Mouse (Mus musculus): ENCODE results near the gene Ccdc149. TPM values are rescaled to one million over a fixed set of nuclear protein-coding genes. Genes with fewer than 3 reads are reported as not detected.

The Ccdc149 gene
- polyA plus RNA-seq, 1 experiment from 2014 or later, result 0.89 TPM

GRCm38 (mm10) chr5:52415917-52416316, 55.4 kb downstream of the Ccdc149 start:
- H3K4me3 ChIP-seq (ENCODE audit: low read depth, low read length), result no peak overlapping the region
- no peaks in the 10 kb centered on the region for H3K4me1 ChIP-seq (ENCODE audit: insufficient read depth)
- no peak overlapping the region for H3K27ac ChIP-seq (ENCODE audit: low read depth)
- DNase-seq (no peak), ATAC-seq (no peak)
- H3K4me2 ChIP-seq (ENCODE audit: low read depth, low read length), result no peak overlapping the region
- no peaks in the 10 kb centered on the region for H3K27me3 ChIP-seq (ENCODE audit: insufficient read depth, low read length)
- 73% methylated on average over 6 of the region's 6 CpGs for WGBS (ENCODE audit: insufficient replicate concordance)
- TF ChIP-seq EP300 (IDR thresholded peaks at IDR 0.05; ENCODE audit: low read depth) (no peak), CTCF (IDR thresholded peaks at IDR 0.05; ENCODE audit: low read depth) (no peak)
- H3K9me3 ChIP-seq (ENCODE audit: low read length), result no peaks in the 10 kb centered on the region
- no peak overlapping the region for H3K9ac ChIP-seq (replicated peaks)
- H3K36me3 ChIP-seq (replicated peaks; ENCODE audit: insufficient read depth, low read length), result no peaks in the 10 kb centered on the region

DNA sequence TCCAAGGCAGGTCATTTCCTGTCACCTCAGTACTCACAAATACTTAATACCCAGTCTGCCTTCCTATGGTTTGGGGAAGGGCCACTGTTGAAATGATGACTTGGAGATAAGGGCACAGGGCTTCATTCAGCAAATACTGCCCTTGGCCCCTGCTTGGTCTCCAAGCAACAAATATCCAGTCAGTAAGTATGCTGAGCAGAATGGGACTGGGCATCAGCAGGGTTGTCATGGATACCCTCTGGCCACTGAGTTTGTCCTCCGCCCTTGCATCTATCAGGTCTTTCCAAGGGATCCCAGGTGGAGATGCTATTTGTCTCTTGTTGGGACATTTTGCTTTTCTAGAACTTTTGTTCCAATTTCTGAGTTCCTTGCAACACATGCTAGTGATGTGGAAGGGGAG, 56.1 kb downstream of the Ccdc149 start:
- ATAC-seq, result no peak
- Histone ChIP-seq H3K27me3 (ENCODE audit: insufficient read depth, low read length) (no peaks in the 10 kb centered on the region), H3K4me2 (ENCODE audit: low read depth, low read length) (no peak overlapping the region), H3K4me1 (ENCODE audit: insufficient read depth) (no peaks in the 10 kb centered on the region), H3K9ac (replicated peaks) (no peak overlapping the region), H3K4me3 (ENCODE audit: low read depth, low read length) (no peak overlapping the region), H3K9me3 (ENCODE audit: low read length) (no peaks in the 10 kb centered on the region), H3K27ac (ENCODE audit: low read depth) (no peak overlapping the region), H3K36me3 (replicated peaks; ENCODE audit: insufficient read depth, low read length) (no peaks in the 10 kb centered on the region)
- DNase-seq, result no peak
- TF ChIP-seq EP300 (IDR thresholded peaks at IDR 0.05; ENCODE audit: low read depth) (no peak), CTCF (IDR thresholded peaks at IDR 0.05; ENCODE audit: low read depth) (no peak)
- 74% methylated on average over 1 of the region's 1 CpGs for WGBS (ENCODE audit: insufficient replicate concordance)

DNA sequence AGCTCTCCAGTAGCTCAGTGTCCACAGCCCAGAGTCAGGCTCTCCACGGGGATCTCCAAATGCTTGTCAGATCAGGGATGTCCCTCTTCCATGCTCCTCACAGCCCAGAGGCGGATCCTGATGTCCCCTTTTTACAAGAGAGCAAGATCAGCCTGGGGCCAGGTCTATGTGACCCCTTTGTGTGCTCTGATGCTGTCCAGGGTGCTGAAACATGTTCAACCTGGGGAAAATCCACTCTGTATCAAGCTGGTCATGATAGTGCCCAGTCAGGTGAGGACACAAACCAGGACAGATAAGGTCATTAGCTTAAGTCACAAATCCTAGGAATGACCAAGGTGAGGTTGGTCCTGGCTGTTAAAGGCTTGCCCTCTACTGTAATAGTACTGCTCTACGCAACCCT, 59.8 kb downstream of the Ccdc149 start:
- peak; percentile 18 for DNase-seq
- TF ChIP-seq CTCF (IDR thresholded peaks at IDR 0.05; ENCODE audit: low read depth) (no peak), EP300 (IDR thresholded peaks at IDR 0.05; ENCODE audit: low read depth) (no peak)
- Histone ChIP-seq H3K36me3 (replicated peaks; ENCODE audit: insufficient read depth, low read length) (no peaks in the 10 kb centered on the region), H3K9ac (replicated peaks) (no peak overlapping the region), H3K9me3 (ENCODE audit: low read length) (no peaks in the 10 kb centered on the region), H3K4me1 (ENCODE audit: insufficient read depth) (no peaks in the 10 kb centered on the region), H3K27me3 (ENCODE audit: insufficient read depth, low read length) (no peaks in the 10 kb centered on the region), H3K27ac (ENCODE audit: low read depth) (no peak overlapping the region), H3K4me3 (ENCODE audit: low read depth, low read length) (no peak overlapping the region), H3K4me2 (ENCODE audit: low read depth, low read length) (no peak overlapping the region)
- WGBS (ENCODE audit: insufficient replicate concordance), result 54% methylated on average over 3 of the region's 3 CpGs
- no peak for ATAC-seq

DNA sequence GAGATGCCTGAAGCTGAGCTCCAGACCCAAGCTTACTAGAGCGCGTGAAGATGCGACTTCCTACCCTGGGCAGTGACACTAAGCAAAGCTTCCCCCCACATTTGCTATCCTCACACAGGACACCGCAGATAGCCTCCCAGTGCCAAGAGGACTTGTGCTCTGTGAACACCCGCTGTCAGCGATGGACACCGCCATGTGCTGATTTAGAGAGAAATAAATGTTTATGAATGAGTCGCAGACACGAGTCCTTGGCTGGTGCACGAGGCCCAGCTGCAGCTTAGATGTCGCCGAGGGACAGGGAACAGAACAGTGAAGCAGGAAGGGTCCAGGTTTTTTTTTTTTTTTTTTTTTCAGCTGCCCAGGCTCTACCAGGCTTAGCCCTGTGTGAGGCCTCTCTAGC, 61.1 kb downstream of the Ccdc149 start:
- no peak for TF ChIP-seq EP300 (IDR thresholded peaks at IDR 0.05; ENCODE audit: low read depth)
- no peak for TF ChIP-seq CTCF (IDR thresholded peaks at IDR 0.05; ENCODE audit: low read depth)
- Histone ChIP-seq H3K27me3 (ENCODE audit: insufficient read depth, low read length) (no peaks in the 10 kb centered on the region), H3K4me3 (ENCODE audit: low read depth, low read length) (no peak overlapping the region), H3K27ac (ENCODE audit: low read depth) (no peak overlapping the region), H3K9me3 (ENCODE audit: low read length) (no peaks in the 10 kb centered on the region), H3K36me3 (replicated peaks; ENCODE audit: insufficient read depth, low read length) (no peaks in the 10 kb centered on the region), H3K9ac (replicated peaks) (no peak overlapping the region), H3K4me2 (ENCODE audit: low read depth, low read length) (no peak overlapping the region), H3K4me1 (ENCODE audit: insufficient read depth) (no peaks in the 10 kb centered on the region)
- no peak for DNase-seq
- ATAC-seq, result no peak
- WGBS (ENCODE audit: insufficient replicate concordance), result 86% methylated on average over 12 of the region's 12 CpGs

GRCm38 (mm10) chr5:52408668-52409315, 62.5 kb downstream of the Ccdc149 start:
- Histone ChIP-seq H3K27ac (ENCODE audit: low read depth) (no peak overlapping the region), H3K4me3 (ENCODE audit: low read depth, low read length) (no peak overlapping the region), H3K4me1 (ENCODE audit: insufficient read depth) (no peaks in the 10 kb centered on the region), H3K4me2 (ENCODE audit: low read depth, low read length) (no peak overlapping the region), H3K27me3 (ENCODE audit: insufficient read depth, low read length) (no peaks in the 10 kb centered on the region), H3K9me3 (ENCODE audit: low read length) (no peaks in the 10 kb centered on the region), H3K36me3 (replicated peaks; ENCODE audit: insufficient read depth, low read length) (no peaks in the 10 kb centered on the region), H3K9ac (replicated peaks) (no peak overlapping the region)
- ATAC-seq (no peak), DNase-seq (no peak)
- TF ChIP-seq EP300 (IDR thresholded peaks at IDR 0.05; ENCODE audit: low read depth) (no peak), CTCF (IDR thresholded peaks at IDR 0.05; ENCODE audit: low read depth) (no peak)
- WGBS (ENCODE audit: insufficient replicate concordance), result 62% methylated on average over 7 of the region's 7 CpGs

DNA sequence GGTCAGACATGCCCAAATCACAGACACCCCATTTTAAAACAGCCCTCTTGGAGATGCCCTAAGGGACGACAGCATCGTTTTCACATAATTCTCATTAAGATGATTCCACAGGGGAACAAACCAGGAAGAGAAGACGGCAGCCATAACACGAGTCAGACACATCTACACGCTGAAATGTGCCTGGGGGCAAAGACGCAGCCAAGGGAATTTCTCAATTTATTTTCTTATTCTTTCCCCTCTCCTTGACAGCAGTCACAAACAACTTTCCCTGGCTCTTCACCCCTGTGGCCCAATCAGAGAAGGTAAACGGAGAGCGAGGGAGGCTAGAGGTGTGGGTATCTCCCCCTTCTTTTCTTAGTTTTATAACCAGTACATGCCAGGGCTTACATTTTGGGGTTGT, 66.9 kb downstream of the Ccdc149 start:
- ATAC-seq (no peak), DNase-seq (no peak)
- 81% methylated on average over 8 of the region's 8 CpGs for WGBS (ENCODE audit: insufficient replicate concordance)
- no peak overlapping the region for H3K4me2 ChIP-seq (ENCODE audit: low read depth, low read length)
- no peak overlapping the region for H3K9ac ChIP-seq (replicated peaks)
- no peak for TF ChIP-seq CTCF (IDR thresholded peaks at IDR 0.05; ENCODE audit: low read depth)
- TF ChIP-seq EP300 (IDR thresholded peaks at IDR 0.05; ENCODE audit: low read depth), result no peak
- H3K27me3 ChIP-seq (ENCODE audit: insufficient read depth, low read length), result no peaks in the 10 kb centered on the region
- H3K4me3 ChIP-seq (ENCODE audit: low read depth, low read length), result no peak overlapping the region
- H3K9me3 ChIP-seq (ENCODE audit: low read length), result no peaks in the 10 kb centered on the region
- no peaks in the 10 kb centered on the region for H3K4me1 ChIP-seq (ENCODE audit: insufficient read depth)
- no peak overlapping the region for H3K27ac ChIP-seq (ENCODE audit: low read depth)
- H3K36me3 ChIP-seq (replicated peaks; ENCODE audit: insufficient read depth, low read length), result no peaks in the 10 kb centered on the region

DNA sequence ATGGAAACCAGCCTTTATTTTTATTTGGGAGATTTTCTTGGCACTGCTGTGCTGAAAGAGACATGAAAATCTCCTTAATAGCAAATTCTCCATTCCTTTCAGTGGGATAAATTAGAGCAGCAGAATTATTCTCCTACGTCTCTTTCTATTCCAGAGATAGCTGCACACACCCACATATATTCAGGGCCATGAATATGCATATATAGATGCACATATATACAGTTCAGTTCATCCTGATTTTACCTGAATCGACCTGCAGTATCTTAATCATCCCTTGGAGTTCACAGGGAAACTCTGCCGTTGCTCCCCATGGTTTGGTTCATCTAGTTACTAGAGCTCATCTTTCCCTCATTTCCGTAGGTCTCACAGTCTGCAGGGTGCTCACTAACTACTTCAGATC, 77.6 kb downstream of the Ccdc149 start:
- no peaks in the 10 kb centered on the region for H3K27me3 ChIP-seq (ENCODE audit: insufficient read depth, low read length)
- H3K9ac ChIP-seq (replicated peaks), result no peak overlapping the region
- no peaks in the 10 kb centered on the region for H3K36me3 ChIP-seq (replicated peaks; ENCODE audit: insufficient read depth, low read length)
- H3K4me1 ChIP-seq (ENCODE audit: insufficient read depth), result no peaks in the 10 kb centered on the region
- ATAC-seq, result no peak
- DNase-seq, result no peak
- no peak overlapping the region for H3K4me2 ChIP-seq (ENCODE audit: low read depth, low read length)
- H3K27ac ChIP-seq (ENCODE audit: low read depth), result no peak overlapping the region
- no peaks in the 10 kb centered on the region for H3K9me3 ChIP-seq (ENCODE audit: low read length)
- WGBS (ENCODE audit: insufficient replicate concordance), result 77% methylated on average over 4 of the region's 4 CpGs
- no peak overlapping the region for H3K4me3 ChIP-seq (ENCODE audit: low read depth, low read length)
- no peak for TF ChIP-seq CTCF (IDR thresholded peaks at IDR 0.05; ENCODE audit: low read depth)
- TF ChIP-seq EP300 (IDR thresholded peaks at IDR 0.05; ENCODE audit: low read depth), result no peak

Measured in liver, postnatal 0 days (tissue).